Mouse (Mus musculus) heart, adult 9 months (tissue): ENCODE measurements around the gene Pdxp.
A peak's percentile ranks its signal among the peaks of the same experiment; 100 is the strongest.

Experiments
- DNase-seq, 2 experiments: peaks; one replicate each; pipeline ENCODE4 v3.0.0; 2022; ENCODE audit warnings: low spot score in 2 of 2

The Pdxp gene

DNA sequence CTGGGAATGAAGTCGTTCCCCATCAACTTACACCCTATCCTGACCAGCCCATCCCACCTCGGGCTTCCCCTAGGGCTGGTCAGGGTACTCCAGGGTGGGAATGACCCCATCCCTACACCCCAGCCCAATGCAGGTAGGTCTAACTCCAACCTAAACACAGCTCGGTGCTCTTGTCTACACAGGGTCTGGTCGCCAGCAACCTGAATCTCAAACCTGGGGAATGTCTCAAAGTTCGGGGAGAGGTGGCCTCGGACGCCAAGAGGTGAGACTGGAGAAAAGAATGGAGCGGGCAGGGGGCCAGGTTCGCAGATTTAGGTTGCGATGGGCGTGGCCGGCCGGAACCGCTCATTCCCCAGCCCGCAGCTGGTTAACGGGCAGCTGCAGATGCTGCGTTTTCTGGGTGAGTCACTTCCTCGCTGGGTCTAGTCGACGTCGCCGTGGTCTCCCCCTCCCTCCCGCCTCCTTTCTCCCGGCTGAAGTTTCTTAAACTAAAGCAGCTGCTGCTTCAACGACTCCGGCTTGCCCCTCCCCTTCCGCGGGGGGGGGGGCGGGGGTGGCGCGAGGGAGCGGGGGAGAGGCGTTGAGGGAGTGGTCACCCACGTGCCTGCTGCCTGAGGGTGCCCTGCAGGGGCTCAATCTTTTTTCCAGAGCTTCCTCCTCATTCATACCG is 14.2 kb downstream of the Pdxp start:
- peak; percentile 85 to 89 for DNase-seq

DNA sequence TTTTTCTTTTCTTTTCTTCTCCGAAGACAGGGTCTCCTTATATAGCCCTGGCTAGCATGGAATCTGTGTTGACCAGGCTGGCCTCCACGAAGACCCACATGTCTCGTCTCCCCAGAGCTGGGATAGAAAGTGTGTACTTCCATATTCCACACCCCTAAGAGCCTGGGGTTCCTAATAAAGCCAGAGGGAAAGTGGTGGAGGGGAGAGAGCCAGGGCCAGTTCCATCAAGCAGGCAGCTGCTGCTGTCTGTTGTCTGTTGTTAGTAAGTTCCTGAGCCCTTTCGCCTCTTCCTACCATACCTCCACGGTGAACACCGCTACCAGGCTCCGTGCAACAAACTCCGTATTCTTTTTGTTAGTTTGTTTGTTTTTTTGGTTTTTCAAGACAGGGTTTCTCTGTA is 14.8 kb downstream of the Pdxp start:
- no peak for DNase-seq

DNA sequence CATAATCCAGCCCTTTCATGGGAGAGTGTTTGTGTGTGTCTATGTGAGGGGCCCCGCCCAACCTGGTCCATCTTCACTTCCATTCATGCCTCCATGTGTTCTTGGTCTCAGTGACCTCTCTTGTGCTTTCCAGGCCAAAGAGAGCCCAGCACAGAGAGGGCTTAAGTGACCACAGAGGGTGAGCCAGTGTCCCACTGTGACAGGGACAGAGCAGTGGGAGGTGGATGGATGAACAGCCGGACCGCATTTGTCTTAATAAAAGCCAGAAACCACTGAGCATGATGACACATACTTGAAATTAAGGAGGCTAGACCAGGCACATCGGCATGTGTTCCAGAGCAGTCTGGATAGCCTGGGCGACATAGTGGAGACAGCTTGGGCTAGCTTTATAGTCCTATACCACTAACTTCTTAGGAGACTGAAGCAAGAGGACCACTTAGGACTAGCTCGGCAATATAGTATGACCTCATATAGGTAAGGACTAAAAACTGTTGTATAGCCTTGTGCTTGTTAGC is 16.5 kb downstream of the Pdxp start:
- DNase-seq, result no peak

DNA sequence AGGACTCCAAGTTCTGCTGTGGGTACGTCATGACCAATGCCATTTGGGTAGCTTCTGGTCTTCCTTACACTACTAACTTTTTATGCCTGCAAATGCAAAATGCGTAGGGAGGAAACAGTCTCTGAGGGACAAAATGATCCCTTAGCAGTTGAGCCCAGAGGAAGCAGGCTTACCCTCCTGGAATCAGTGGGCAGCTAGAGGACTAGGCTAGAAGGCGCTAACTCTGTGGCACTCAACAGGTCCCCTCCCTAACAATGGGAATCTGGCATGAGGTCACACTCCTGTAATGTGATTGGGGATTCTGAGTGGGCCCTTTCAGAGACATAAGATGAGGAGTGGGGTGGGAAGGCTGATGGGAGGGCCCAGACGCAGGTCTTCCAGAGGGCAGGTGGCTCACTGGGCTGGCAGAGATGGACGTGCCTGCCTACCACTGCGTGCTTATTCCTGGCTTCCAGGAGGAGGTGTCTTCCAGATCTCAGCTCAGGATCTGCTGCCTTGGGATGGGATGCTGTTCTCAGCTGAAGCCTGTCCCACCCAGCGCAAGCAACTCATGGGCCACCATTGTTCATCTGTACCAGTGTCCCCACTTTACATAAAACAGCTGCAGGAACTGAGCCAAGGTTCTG is 17.2 kb downstream of the Pdxp start:
- DNase-seq, result no peak

DNA sequence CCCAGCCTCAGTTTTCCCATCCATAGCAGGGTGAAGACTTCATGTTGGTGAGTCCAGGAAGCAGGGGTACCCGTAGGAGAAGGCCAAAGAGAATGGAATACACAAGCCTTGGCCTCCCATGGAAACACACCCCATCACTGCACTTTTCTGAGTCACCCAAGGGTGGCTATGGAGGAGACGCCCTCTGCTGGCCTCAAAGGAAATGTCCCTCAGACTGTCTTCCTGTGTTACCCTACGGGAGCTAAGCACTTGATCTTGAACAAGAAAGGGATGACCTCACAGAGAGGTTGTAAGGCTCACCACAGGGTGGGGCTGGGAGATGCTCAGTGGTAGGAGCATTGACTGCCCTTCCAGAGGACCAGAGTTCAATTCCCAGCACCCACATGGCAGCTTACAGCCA is 17.9 kb downstream of the Pdxp start:
- peak; percentile 50 to 61 for DNase-seq

DNA sequence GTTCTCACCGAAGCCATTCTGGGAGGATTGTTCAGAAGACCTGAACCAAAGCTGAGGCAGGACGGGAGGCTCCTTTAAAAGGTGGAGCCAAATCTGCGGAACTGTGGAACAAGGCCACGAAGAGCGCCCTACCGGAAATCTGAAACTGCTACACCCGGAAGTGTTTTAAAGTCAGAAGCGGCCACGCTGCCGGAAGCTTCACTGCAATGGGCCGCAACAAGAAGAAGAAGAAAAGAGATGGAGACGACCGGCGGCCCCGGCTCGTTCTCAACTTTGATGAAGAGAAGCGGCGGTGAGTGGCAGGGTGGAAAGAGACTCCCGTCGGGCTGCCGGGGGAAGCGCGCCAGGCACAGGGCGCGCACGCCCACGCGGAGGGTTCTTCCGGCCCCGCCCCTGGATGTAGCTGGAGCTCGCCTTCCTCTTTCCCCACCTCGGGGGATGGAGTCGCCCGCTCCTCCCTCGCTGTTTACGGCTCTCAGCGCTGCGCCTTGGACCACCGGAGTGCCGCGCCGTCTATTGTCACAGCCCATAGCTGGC is 21.1 kb downstream of the Pdxp start, which contains the start of gene Nol12:
TSS of gene Nol12 (plus strand) at position 150 of the 537 bp plus-strand sequence.
- DNase-seq, result peak; percentile 71 to 86

DNA sequence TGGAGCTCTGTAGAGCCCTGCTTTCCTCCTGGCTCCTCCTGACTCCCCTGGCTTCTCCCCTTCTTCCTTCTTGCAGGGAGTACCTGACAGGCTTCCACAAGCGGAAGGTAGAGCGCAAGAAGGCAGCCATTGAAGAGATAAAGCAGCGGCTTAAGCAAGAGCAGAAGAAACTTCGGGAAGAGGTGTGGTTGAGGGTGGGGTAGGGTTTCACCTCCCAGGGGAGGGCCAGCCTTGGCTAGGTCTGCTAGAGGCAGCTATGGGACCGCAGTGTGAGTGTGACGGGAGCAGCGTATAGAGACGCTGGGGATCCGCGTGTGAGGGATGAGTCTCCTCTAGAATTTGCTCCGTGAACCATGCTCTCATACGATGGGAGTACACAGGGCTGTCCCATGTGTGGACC is 22.7 kb downstream of the Pdxp start:
- no peak for DNase-seq

DNA sequence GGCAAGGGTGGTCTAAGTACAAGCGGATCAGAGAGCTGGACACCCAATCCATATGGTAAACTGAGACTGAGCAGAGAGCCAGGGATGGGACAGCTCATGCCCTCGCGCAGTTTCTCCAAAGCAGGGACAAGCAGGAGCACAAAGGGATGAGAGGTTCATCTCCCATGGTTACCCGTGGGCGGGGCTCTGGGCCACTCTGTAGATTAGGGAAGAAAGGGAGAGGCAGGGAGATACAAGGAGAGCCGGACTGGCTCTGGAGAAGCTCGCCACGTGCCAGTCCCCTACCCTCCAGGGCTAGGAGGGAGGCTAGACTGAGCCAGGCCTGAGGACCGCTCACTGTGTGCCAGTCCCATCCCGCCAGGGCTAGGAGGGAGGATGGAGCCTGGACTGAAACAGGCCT is 23.6 kb downstream of the Pdxp start:
- no peak for DNase-seq

DNA sequence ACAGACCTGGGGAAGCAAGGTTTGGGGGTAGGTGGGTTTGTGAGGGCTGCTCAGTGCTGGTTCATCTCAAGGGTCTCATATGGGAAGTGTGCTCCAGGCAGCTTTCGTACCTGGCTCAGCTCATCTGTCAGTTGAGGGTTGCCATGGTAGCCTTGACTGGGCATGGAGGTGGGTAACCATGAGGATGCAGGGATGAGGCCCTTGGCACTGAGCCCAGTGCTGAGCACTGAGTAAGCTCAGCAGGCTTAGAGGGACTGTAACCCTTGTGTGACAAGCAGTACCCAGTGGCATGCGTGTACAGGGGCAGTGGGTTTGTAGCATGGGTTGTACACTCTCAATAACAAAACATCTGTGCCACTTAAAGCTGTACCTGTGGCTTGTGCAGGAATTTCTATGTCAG is 24.2 kb downstream of the Pdxp start:
- DNase-seq, result no peak

DNA sequence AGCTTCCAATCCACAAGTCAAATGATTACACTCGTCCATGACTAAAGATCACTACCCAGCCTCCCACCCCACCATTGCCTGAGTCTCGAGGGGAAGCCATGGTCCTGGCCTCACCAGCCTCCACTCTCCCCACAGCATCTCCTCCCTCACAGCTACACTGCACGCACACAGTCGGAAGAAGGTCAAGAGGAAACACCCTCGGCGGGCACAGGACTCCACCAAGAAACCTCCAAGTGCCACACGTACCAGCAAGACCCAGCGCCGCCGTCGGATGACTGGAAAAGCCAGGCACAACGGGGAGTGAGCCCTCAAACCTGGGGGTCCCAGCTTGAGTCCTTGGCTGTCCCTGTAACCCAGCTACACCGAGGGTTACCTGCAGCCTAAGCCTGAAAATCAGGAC is 26.6 kb downstream of the Pdxp start:
- no peak for DNase-seq

DNA sequence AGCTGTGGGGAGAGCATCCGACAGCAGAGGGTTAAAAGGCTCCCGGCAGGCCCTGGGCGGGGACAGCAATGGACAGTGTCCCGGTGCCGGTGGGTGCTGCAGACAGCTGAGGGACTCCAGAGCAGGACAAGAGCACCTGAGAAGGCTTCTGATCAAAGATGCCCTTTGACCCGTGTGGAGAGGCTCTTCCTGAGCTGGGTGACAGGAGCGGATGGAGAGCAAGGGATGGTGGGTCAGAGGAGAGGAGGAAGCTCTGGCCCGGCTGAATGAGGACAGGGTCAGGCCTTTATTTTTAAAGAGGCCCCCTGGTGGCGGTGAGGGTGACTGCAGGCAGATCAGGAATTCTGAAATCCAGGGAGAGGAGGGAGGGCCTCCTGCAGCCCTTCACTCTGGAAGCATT is 28.9 kb downstream of the Pdxp start:
- DNase-seq, result peak; percentile 78 to 84

DNA sequence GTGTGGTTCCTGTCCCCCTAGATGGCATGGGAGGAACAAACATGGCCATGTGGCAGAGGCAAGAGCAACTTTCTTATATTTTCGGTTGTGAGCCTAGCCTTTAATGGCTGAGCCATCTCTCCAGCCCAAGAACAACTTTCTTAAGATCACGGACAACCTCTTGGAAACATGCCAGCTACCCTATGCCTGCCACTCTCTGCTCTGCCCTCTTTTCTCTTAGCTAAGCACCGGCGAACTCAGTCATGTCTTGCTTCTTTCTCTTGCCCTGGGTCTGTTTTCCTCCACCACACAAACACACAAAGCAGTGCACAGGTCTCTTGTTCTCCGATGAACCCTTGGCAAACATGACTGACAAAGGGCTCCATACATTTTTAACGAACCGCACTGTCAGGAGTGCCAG is 32.5 kb downstream of the Pdxp start:
- no peak for DNase-seq

DNA sequence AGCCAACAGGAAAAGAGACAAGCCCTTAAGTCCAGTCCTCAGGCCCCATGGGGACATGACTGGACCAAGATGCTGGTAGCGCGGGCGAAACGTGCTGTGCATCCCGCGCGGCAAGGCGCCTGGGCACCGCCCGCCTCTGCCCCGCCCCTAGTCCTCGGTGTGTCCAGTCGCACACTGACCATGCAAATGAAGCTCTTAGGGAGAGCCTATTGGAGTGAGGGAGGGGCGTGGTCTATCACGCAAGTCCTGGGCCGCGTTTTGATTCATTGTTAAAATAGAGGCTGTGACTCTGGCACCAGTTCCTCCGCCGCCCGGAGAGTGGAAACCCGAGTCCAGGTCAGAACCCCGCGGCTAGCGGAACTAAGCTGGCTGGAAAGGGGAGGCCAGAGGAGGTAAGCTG is 33.9 kb downstream of the Pdxp start, which contains the start of gene Triobp:
TSS of gene Triobp (plus strand) at position 68 of the 400 bp plus-strand sequence.
- peak; percentile 89 to 91 for DNase-seq

DNA sequence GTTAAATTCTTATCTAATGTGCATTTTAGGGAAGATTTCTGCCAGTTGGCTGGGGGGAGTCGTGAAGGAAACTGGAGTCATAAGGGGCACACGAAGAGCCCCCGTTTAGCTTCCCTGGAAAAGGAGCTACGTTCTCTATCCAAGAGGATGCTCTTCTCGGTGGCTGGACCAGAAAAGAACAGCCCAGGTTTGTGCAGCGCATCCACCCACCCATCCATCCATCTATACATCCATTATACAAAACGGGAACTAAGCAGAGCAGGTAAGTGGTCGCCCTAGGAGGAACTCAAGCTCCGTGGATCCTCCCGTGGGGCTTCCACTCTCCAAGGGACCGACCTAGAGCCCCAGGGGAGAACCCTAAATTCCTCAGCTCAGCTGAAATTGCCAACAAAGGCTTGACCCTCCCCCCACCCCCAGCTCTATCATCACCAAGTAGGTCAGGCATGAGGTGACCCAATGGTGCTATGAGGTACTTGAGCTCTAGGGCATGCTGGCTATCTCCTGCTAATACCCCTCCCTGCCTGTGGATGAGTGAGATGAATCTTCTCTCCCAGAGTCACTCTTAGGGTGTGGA is 34.5 kb downstream of the Pdxp start:
- DNase-seq, result no peak

DNA sequence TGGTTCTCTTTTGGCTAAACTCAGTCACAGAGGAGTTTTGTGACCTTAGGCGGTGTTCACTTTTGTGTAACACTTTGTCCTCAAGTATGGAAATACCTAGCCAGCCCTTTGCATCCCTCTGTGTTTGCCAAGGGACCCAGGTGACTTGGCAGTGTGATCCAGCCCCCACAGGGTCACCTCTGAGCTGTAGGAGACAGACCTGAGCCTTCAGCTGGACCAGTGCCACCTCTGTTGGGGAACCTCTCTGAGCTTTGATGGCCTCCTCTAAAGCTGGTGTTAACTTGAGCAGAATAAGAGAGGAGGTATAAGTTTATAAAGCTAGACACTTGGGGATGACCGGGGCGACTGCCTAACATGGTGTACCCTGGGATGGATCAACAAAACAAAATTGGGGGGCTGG is 35.2 kb downstream of the Pdxp start:
- no peak for DNase-seq

DNA sequence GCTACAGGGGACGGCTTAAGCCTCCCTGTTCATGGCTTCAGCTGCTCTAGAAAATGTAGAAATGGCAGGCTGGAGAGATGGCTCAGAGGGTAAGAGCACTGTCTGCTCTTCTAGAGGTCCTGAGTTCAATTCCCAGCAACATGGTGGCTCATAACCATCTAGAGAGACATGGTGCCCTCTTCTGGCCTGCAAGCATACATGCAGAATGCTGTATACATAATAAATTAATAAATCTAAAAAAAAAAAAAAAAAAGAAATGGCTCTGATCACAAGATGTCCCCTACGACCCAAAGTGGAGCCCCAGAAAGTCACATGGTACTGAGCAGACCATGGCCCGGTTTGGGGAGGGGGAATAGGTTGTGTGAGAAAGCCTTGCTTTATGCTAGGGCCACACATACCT is 41.9 kb downstream of the Pdxp start:
- no peak for DNase-seq

DNA sequence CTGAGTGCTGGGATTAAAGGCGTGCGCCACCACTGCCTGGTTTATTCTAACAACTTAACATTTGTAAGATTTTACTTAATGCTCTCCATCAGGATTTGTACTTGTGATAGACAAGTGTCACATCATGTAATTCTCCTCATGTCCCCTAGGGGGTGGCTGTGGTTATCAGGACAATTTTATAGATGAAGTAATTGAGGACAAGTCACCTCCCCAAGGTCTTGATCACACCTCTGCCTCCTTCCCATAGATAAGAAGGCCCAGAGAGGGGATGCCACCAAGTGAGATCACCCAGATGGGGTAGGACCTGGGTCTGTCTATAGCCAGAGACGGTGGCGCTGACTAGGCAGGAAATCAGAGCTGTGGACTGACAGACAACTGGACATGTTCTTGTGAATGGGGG is 42.6 kb downstream of the Pdxp start:
- no peak for DNase-seq

DNA sequence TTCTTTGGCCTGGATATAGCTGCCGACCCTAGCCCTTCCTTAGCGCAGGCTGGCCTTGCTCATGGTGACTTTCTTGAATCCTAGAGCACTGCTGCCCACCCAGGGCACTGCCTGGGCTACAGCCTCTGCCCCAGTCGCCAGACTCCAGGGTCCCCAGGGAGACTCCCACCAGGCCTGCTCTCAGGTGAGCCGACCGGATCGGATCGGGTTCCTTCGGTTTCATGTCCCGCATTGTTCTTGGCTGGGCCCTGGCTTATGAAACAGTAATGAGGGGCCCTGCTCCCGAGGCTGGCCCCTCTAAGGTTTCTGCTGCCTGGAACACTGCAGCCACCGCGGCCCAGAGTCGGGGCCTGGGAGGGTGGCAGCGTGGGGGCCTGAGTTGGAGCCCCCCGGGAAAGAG is 43.3 kb downstream of the Pdxp start:
- no peak for DNase-seq

DNA sequence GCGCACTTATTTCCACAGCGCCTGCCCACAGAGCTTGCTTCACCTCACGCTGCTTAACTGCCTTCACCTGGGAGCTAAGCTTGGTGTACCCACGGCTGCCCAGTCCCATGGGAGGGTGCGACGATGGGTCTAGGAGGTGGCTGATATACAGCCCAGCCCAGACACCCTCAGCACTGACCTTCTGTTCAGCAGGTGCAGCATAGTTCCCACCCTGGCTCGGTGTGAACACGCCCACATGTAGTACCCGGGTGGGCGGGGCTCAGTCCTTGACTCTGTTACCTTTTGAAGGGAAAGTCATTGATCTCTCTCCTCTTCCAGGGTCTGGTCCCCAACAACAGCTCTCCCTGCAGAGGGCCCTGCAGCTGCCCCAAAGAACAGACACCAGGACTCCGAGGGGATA is 45.8 kb downstream of the Pdxp start:
- no peak for DNase-seq

DNA sequence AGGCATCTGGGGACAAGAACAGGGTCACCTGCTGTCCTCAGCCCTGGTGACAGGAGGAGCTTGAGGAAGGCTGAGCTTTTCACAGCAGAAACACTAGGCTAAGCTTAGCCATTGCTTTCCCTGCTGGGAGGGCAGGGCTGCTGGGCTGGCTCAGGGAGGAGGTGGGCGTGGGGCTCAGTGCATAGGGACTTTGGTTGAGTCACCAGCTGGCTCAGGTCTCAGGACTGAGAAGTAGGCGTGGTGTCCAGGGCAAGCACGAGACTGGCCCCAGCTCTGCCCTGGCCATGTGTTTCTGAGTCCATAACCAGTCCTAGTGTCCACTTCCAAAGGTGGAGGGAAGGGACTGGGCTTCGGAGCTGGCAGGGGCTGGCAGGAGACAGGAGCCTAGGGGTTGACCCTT is 46.4 kb downstream of the Pdxp start:
- peak; percentile 63 to 78 for DNase-seq

DNA sequence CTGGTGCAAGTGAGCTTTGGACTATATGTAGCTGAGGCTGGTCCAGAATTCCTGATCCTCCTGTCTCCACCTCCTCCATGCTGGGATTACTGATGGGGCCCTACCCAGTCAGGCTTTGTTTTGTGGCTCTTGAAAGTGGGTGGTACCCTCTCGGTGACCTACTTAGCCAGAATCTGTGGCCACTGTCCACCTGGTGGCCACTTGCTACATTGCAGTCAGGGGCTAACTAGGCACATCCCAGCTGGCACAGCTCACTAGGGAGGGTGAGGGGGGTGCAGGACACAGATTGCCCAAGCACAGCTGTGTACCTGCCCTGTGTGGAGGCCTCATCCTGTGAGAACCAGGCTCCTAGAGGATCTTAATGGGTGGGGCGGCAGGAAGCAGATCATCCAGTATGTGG is 49.2 kb downstream of the Pdxp start:
- peak; percentile 51 to 53 for DNase-seq
